Mouse (Mus musculus): Measurements from ENCODE around the gene Ccz1.

The Ccz1 gene

GRCm38 (mm10) chr5:143994632-143995365 is 19.9 kb downstream of the Ccz1 start:
- no peak for DNase-seq (ENCODE audit: low read depth, low spot score)

- DNase-seq (ENCODE audit: low read depth, low spot score): no peak
Observed at GRCm38 (mm10) chr5:143993849-143994248, 20.8 kb downstream of the Ccz1 start.

- no peak for DNase-seq (ENCODE audit: low read depth, low spot score)
Observed at GRCm38 (mm10) chr5:143993260-143993659, 21.4 kb downstream of the Ccz1 start.

- no peak for DNase-seq (ENCODE audit: low read depth, low spot score)
Observed at GRCm38 (mm10) chr5:143992661-143993060, 22.0 kb downstream of the Ccz1 start.

GRCm38 (mm10) chr5:143990086-143990485 is 24.6 kb downstream of the Ccz1 start:
- DNase-seq (ENCODE audit: low read depth, low spot score): no peak

GRCm38 (mm10) chr5:143989046-143989445 is 25.6 kb downstream of the Ccz1 start:
- DNase-seq (ENCODE audit: low read depth, low spot score): no peak

- no peak for DNase-seq (ENCODE audit: low read depth, low spot score)
Observed at GRCm38 (mm10) chr5:143987596-143987995, 27.1 kb downstream of the Ccz1 start.

GRCm38 (mm10) chr5:143985381-143985780 is 29.3 kb downstream of the Ccz1 start:
- DNase-seq (ENCODE audit: low read depth, low spot score): no peak

- no peak for DNase-seq (ENCODE audit: low read depth, low spot score)
Observed at GRCm38 (mm10) chr5:143982361-143982760, 32.3 kb downstream of the Ccz1 start.

- DNase-seq (ENCODE audit: low read depth, low spot score): no peak
Observed at GRCm38 (mm10) chr5:143980858-143981257, 33.8 kb downstream of the Ccz1 start.

GRCm38 (mm10) chr5:143976726-143977431 is 37.8 kb downstream of the Ccz1 start:
- no peak for DNase-seq (ENCODE audit: low read depth, low spot score)

- no peak for DNase-seq (ENCODE audit: low read depth, low spot score)
Observed at GRCm38 (mm10) chr5:143976232-143976631, 38.4 kb downstream of the Ccz1 start.

GRCm38 (mm10) chr5:143975631-143975933 is 39.1 kb downstream of the Ccz1 start:
- DNase-seq (ENCODE audit: low read depth, low spot score): no peak

- DNase-seq (ENCODE audit: low read depth, low spot score): peak; percentile 76
Observed at GRCm38 (mm10) chr5:143974931-143975630, 39.6 kb downstream of the Ccz1 start.

GRCm38 (mm10) chr5:143972628-143973027 is 42.0 kb downstream of the Ccz1 start:
- no peak for DNase-seq (ENCODE audit: low read depth, low spot score)

GRCm38 (mm10) chr5:143966671-143967070 is 48.0 kb downstream of the Ccz1 start:
- no peak for DNase-seq (ENCODE audit: low read depth, low spot score)

- no peak for DNase-seq (ENCODE audit: low read depth, low spot score)
Observed at GRCm38 (mm10) chr5:143965586-143966345, 48.9 kb downstream of the Ccz1 start.

GRCm38 (mm10) chr5:143961176-143961575 is 53.5 kb downstream of the Ccz1 start:
- no peak for DNase-seq (ENCODE audit: low read depth, low spot score)

- DNase-seq (ENCODE audit: low read depth, low spot score): no peak
Observed at GRCm38 (mm10) chr5:143959551-143959950, 55.1 kb downstream of the Ccz1 start.

- no peak for DNase-seq (ENCODE audit: low read depth, low spot score)
Observed at GRCm38 (mm10) chr5:143957101-143957500, 57.6 kb downstream of the Ccz1 start.

GRCm38 (mm10) chr5:143950016-143950415 is 64.7 kb downstream of the Ccz1 start:
- no peak for DNase-seq (ENCODE audit: low read depth, low spot score)

- no peak for DNase-seq (ENCODE audit: low read depth, low spot score)
Observed at GRCm38 (mm10) chr5:143948361-143948760, 66.3 kb downstream of the Ccz1 start.
